Mouse (Mus musculus) ES-Bruce4 (cell line): ENCODE results near the gene Ppard. TPM values are rescaled to one million over a fixed set of nuclear protein-coding genes. Genes with fewer than 3 reads are reported as not detected.

Experiments used
- H3K27ac ChIP-seq: 2 replicates; pipeline ENCODE4 v1.5.1; 2012; ENCODE audit warnings: low read length, inconsistent platforms; ENCODE audit not compliant: insufficient read depth
- H3K27me3 ChIP-seq: 2 replicates; pipeline ENCODE4 v1.6.1; 2012; ENCODE audit warnings: mild to moderate bottlenecking, low read length, inconsistent platforms; ENCODE audit not compliant: control insufficient read depth, poor library complexity, insufficient read depth, severe bottlenecking
- H3K36me3 ChIP-seq: 2 replicates; pipeline ENCODE4 v1.6.1; 2012; ENCODE audit warnings: inconsistent platforms, mild to moderate bottlenecking, low read length, moderate library complexity; ENCODE audit not compliant: control insufficient read depth, poor library complexity, insufficient read depth, severe bottlenecking
- H3K4me1 ChIP-seq: one replicate; pipeline ENCODE4 v1.8.1; 2011; ENCODE audit warnings: low read length; ENCODE audit not compliant: control insufficient read depth, insufficient read depth
- H3K4me3 ChIP-seq: 2 replicates; pipeline ENCODE4 v1.5.1; 2011; ENCODE audit warnings: low read depth, mild to moderate bottlenecking, low read length
- H3K9ac ChIP-seq: 2 replicates; pipeline ENCODE4 v1.6.1; 2012; ENCODE audit warnings: low read depth, mild to moderate bottlenecking, inconsistent platforms; ENCODE audit not compliant: poor library complexity, severe bottlenecking
- H3K9me3 ChIP-seq: replicated peaks from 2 replicates; pipeline ENCODE4 v1.6.1; 2012; ENCODE audit warnings: mild to moderate bottlenecking, low read length, inconsistent platforms; ENCODE audit not compliant: control insufficient read depth, poor library complexity, insufficient read depth, severe bottlenecking
- CTCF ChIP-seq: IDR thresholded peaks from one replicate; pipeline ENCODE4 v1.8.1; 2011; ENCODE audit warnings: low read depth, low read length
- EP300 ChIP-seq: IDR thresholded peaks from 2 replicates; pipeline ENCODE4 v1.6.1; 2011; ENCODE audit warnings: low read depth, low read length; ENCODE audit not compliant: insufficient read depth
- POLR2A ChIP-seq: IDR thresholded peaks from one replicate; pipeline ENCODE4 v1.8.1; 2011; ENCODE audit warnings: low read length; ENCODE audit not compliant: insufficient read depth
- polyA plus RNA-seq: library from polyadenylated mRNA; stranded (reverse); fragments of >200 nt; gene quantifications from 2 replicates; pipeline ENCODE4 v1.2.4, GENCODE M21; 2011; ENCODE audit warnings: low read depth; ENCODE audit not compliant: missing spikeins, insufficient read depth, insufficient read length

Gene Ppard
- polyA plus RNA-seq, 1 experiment = 24.0 TPM

DNA sequence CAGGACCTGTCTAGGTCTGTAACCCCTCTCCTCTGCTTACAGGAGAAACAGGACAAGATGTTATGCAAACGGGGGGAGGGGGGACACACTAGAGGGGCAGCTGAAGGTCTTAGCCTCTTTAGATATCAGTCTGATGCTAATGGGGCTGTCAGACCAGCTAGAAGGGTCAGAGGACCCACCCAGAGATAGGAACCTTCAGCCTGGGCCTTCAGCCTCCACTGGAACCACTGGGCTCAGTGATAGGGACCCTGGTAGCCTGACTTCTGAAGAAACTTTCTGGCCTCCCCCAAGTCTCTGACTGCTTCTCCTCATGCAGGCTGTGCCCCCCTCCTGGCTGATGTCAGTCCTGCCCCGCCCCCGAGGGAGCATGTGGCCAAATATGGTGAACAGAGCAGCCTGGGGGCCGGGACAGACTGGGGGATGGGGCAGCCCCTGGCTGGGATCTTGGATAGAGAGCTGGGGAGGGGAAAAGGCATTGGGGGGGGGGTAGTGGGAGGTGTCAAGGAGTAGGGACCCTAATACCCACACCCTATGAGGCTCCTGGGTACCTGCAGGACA lies 111.6 kb downstream of the Ppard start:
- H3K4me3 ChIP-seq = no peak overlapping the region
- TF ChIP-seq POLR2A = no peak
- 0 out of 2 replicates have a peak, but pooled peaks have one; percentile 25 for TF ChIP-seq EP300
- TF ChIP-seq CTCF = no peak
- H3K9ac ChIP-seq = no peak overlapping the region
- no peaks in the 10 kb centered on the region for H3K27me3 ChIP-seq
- H3K9me3 ChIP-seq = no peaks in the 10 kb centered on the region
- H3K27ac ChIP-seq = no peak overlapping the region
- no peaks in the 10 kb centered on the region for H3K36me3 ChIP-seq
- peaks cover 8% of the 10 kb centered on the region for H3K4me1 ChIP-seq

DNA sequence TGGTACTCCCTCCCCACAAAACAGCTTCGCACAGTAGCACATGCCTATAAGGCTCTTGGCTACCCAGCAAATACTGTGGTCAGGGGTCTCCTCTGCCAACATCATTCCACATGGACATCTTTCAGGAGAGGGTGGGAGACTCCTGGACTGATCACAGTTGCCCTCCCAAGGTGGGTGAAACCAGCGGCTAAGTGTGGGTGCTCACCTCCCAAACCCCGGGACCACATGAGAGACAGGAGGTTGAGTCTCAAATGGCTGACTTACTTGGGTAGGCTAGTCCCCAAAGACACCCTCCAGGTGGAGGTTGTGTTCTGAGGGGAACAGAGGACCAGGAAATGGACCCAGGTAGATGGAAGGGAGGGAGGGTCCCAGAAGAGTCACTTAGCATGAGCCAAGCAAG lies 112.2 kb downstream of the Ppard start:
- H3K9ac ChIP-seq = no peak overlapping the region
- H3K27me3 ChIP-seq = no peaks in the 10 kb centered on the region
- H3K9me3 ChIP-seq = no peaks in the 10 kb centered on the region
- no peak overlapping the region for H3K4me3 ChIP-seq
- TF ChIP-seq POLR2A (no peak), EP300 (no peak), CTCF (no peak)
- H3K4me1 ChIP-seq = peaks cover 8% of the 10 kb centered on the region
- no peaks in the 10 kb centered on the region for H3K36me3 ChIP-seq
- no peak overlapping the region for H3K27ac ChIP-seq

DNA sequence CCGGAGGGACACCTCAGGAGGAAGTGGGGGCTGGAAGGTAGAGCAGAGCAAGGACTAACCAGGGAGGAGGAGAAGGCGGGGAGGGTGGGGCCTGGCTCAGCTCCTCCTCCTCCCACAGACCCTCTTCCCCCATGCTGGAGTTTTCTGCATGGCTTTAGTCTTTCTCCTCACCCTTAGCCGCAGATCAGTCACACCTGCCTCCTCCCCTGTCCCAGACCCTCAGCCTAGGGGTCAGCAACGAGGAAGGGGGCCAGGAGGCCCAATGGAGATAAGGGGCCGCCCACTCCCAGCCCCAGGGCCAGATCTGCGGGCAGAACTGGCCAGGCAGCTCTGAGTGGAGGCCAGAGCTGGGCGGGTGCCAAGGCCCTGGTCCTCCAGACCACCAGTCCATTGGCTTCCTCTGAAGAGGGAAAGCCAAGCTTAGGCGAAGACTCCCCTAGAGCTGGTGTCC lies 112.8 kb downstream of the Ppard start:
- H3K27me3 ChIP-seq = no peaks in the 10 kb centered on the region
- H3K27ac ChIP-seq = no peak overlapping the region
- H3K9me3 ChIP-seq = no peaks in the 10 kb centered on the region
- TF ChIP-seq EP300 = no peak
- TF ChIP-seq POLR2A = no peak
- no peak for TF ChIP-seq CTCF
- no peak overlapping the region for H3K9ac ChIP-seq
- H3K4me1 ChIP-seq = peaks cover 8% of the 10 kb centered on the region
- H3K36me3 ChIP-seq = no peaks in the 10 kb centered on the region
- H3K4me3 ChIP-seq = no peak overlapping the region

DNA sequence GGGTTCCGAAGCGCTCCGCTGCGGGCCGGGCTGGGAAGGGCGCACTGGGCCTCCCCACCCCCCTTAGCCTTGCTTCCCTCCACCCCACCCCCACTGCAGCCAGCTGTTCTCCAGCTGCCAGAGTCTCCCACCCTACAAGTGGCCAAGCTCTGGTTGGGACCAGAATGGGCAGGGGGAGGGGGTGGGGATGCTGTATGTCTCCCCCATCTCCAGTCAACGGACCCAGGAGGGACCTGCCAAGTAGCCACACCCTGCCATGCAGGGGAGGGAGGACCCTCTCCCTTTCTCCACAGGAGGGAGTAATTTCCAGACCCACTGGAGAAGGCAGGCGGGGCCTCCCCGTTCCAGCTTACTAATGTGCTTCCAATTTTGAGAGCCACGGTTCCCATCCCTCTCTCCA lies 113.4 kb downstream of the Ppard start:
- TF ChIP-seq CTCF (no peak), EP300 (no peak), POLR2A (no peak)
- Histone ChIP-seq H3K27me3 (no peaks in the 10 kb centered on the region), H3K9me3 (no peaks in the 10 kb centered on the region), H3K4me3 (no peak overlapping the region), H3K36me3 (no peaks in the 10 kb centered on the region), H3K27ac (no peak overlapping the region), H3K4me1 (peaks cover 8% of the 10 kb centered on the region), H3K9ac (no peak overlapping the region)

DNA sequence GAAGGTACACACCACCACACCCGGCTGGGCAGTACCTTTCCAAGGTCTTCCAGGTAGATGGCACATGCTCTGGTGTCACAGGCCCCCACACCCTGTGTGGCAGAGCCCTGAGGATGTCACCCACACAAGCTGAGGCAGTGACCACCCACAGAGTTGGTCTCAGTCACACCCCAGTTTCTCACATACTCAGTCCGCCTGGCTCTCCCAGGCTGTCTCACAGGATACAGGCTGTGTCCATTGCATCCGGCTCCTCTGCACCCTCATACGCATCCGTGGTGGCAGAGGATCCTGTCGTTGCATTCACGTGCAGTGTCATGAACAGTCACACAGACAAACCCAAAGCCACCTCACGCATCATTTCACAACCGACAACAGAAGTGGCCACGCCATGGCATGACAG lies 114.8 kb downstream of the Ppard start:
- no peaks in the 10 kb centered on the region for H3K27me3 ChIP-seq
- H3K4me3 ChIP-seq = no peak overlapping the region
- H3K9me3 ChIP-seq = no peaks in the 10 kb centered on the region
- no peaks in the 10 kb centered on the region for H3K36me3 ChIP-seq
- peaks cover 8% of the 10 kb centered on the region for H3K4me1 ChIP-seq
- TF ChIP-seq EP300 = no peak
- no peak for TF ChIP-seq POLR2A
- TF ChIP-seq CTCF = no peak
- no peak overlapping the region for H3K9ac ChIP-seq
- H3K27ac ChIP-seq = no peak overlapping the region

DNA sequence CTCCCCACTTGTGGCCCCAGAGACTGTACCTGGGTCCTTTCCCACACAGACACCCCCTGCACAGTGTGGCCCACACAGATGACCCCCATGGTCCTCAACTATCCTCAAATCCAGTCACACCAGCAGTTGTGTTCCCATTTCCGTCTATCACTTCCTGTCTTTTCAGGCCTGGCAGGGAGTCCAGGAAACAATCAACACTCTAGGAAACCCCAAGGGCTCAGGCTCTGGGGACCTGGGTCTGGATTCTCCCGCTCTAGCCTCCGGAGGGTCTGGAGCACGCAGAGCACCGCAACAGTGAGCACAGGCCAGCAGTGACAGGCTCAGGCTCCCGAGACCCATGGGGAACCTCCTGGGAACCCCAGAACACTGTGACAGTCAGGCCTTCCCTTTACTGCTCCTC lies 115.7 kb downstream of the Ppard start:
- TF ChIP-seq CTCF (no peak), POLR2A (no peak), EP300 (no peak)
- Histone ChIP-seq H3K27ac (no peak overlapping the region), H3K4me3 (no peak overlapping the region), H3K9me3 (no peaks in the 10 kb centered on the region), H3K4me1 (peaks cover 8% of the 10 kb centered on the region), H3K9ac (no peak overlapping the region), H3K36me3 (no peaks in the 10 kb centered on the region), H3K27me3 (no peaks in the 10 kb centered on the region)
